Mouse (Mus musculus) hindbrain, embryonic 15.5 days (tissue): ENCODE measurements at regions not wholly inside any gene's neighbourhood (a gene's known extent, or its start where the extent isn't known, plus 50 kb on each side); places are given as distances from the start of the nearest gene placed in this dataset.

ENCODE experiments used
- ATAC-seq: fragments of 200-750 bp; cut with Nextera tagmentation; 2 replicates; pipeline ENCODE4 v1.8.0; 2017; ENCODE audit warnings: low read depth, moderate number of reproducible peaks, moderate TSS enrichment; ENCODE audit not compliant: low FRiP score
- H3K27ac ChIP-seq: fragments of 300-500 bp; sonication (generic); replicated peaks from 2 replicates; pipeline ENCODE4 v1.5.1; 2015; ENCODE audit warnings: mild to moderate bottlenecking, inconsistent platforms
- H3K27me3 ChIP-seq: fragments of 300-500 bp; sonication (generic); 2 replicates; pipeline ENCODE4 v1.6.1; 2015; ENCODE audit warnings: control low read depth, inconsistent platforms
- H3K36me3 ChIP-seq: fragments of 300-500 bp; sonication (generic); 2 replicates; pipeline ENCODE4 v1.6.1; 2015; ENCODE audit warnings: control low read depth, inconsistent platforms
- H3K4me1 ChIP-seq: fragments of 300-500 bp; sonication (generic); replicated peaks from 2 replicates; pipeline ENCODE4 v1.6.1; 2015; ENCODE audit warnings: control low read depth, inconsistent platforms
- H3K4me2 ChIP-seq: fragments of 300-500 bp; sonication (generic); 2 replicates; pipeline ENCODE4 v1.6.1; 2015; ENCODE audit warnings: moderate library complexity, mild to moderate bottlenecking, inconsistent platforms
- H3K4me3 ChIP-seq: fragments of 300-500 bp; sonication (generic); 2 replicates; pipeline ENCODE4 v1.5.1; 2015; ENCODE audit warnings: mild to moderate bottlenecking, inconsistent platforms
- H3K9ac ChIP-seq: fragments of 300-500 bp; sonication (generic); 2 replicates; pipeline ENCODE4 v1.6.1; 2015; ENCODE audit warnings: inconsistent platforms
- H3K9me3 ChIP-seq: fragments of 300-500 bp; sonication (generic); 2 replicates; pipeline ENCODE4 v1.6.1; 2016; ENCODE audit warnings: control low read depth, inconsistent platforms
- WGBS: fragments of 180-500 bp; shearing (Covaris S2); methylation state at CpG from one replicate; pipeline ENCODE4 v1.1.7; 2015; 5-methylcytosine and 5-hydroxymethylcytosine counted together

GRCm38 (mm10) chr7:137595567-137595966, 158.2 kb downstream of the Glrx3 start:
- no peak overlapping the region for H3K9ac ChIP-seq
- H3K9me3 ChIP-seq: no peaks in the 10 kb centered on the region
- no peak overlapping the region for H3K4me3 ChIP-seq
- H3K27me3 ChIP-seq: no peaks in the 10 kb centered on the region
- 69% methylated on average over 4 of the region's 4 CpGs for WGBS
- ATAC-seq: no peak
- H3K4me2 ChIP-seq: no peak overlapping the region
- no peaks in the 10 kb centered on the region for H3K4me1 ChIP-seq
- no peak overlapping the region for H3K27ac ChIP-seq
- no peaks in the 10 kb centered on the region for H3K36me3 ChIP-seq

GRCm38 (mm10) chr7:137596161-137596560, 158.7 kb downstream of the Glrx3 start:
- no peak overlapping the region for H3K4me2 ChIP-seq
- no peaks in the 10 kb centered on the region for H3K36me3 ChIP-seq
- no peak for ATAC-seq
- no peaks in the 10 kb centered on the region for H3K9me3 ChIP-seq
- no peaks in the 10 kb centered on the region for H3K4me1 ChIP-seq
- no peak overlapping the region for H3K4me3 ChIP-seq
- H3K27me3 ChIP-seq: no peaks in the 10 kb centered on the region
- 38% methylated on average over 7 of the region's 7 CpGs for WGBS
- H3K27ac ChIP-seq: no peak overlapping the region
- no peak overlapping the region for H3K9ac ChIP-seq

- Histone ChIP-seq H3K9me3 (no peaks in the 10 kb centered on the region), H3K4me3 (no peak overlapping the region), H3K36me3 (no peaks in the 10 kb centered on the region), H3K4me1 (peaks cover 7% of the 10 kb centered on the region; the same call in 1 of the 2 replicates), H3K27ac (no peak overlapping the region), H3K4me2 (no peak overlapping the region), H3K9ac (no peak overlapping the region), H3K27me3 (0 out of 2 replicates have a peak, but pooled peaks cover 4% of the 10 kb centered on the region)
- 11% methylated on average over 8 of the region's 8 CpGs for WGBS
- peak; percentile 61 for ATAC-seq
Measured at GRCm38 (mm10) chr7:137603039-137603438, 165.6 kb downstream of the Glrx3 start.

- H3K36me3 ChIP-seq: no peaks in the 10 kb centered on the region
- H3K9me3 ChIP-seq: no peaks in the 10 kb centered on the region
- no peak overlapping the region for H3K9ac ChIP-seq
- no peaks in the 10 kb centered on the region for H3K4me1 ChIP-seq
- no peak overlapping the region for H3K4me2 ChIP-seq
- 79% methylated on average over 6 of the region's 6 CpGs for WGBS
- no peak overlapping the region for H3K27ac ChIP-seq
- H3K4me3 ChIP-seq: no peak overlapping the region
- no peaks in the 10 kb centered on the region for H3K27me3 ChIP-seq
- ATAC-seq: no peak
Measured at GRCm38 (mm10) chr7:137609752-137610151, 172.3 kb downstream of the Glrx3 start.

- no peak overlapping the region for H3K9ac ChIP-seq
- H3K9me3 ChIP-seq: no peaks in the 10 kb centered on the region
- H3K27ac ChIP-seq: no peak overlapping the region
- WGBS: 71% methylated on average over 6 of the region's 6 CpGs
- no peak overlapping the region for H3K4me2 ChIP-seq
- ATAC-seq: no peak
- no peaks in the 10 kb centered on the region for H3K27me3 ChIP-seq
- no peaks in the 10 kb centered on the region for H3K4me1 ChIP-seq
- H3K36me3 ChIP-seq: no peaks in the 10 kb centered on the region
- no peak overlapping the region for H3K4me3 ChIP-seq
Measured at GRCm38 (mm10) chr7:137611363-137611762, 173.9 kb downstream of the Glrx3 start.

GRCm38 (mm10) chr7:137611891-137612522, 174.6 kb downstream of the Glrx3 start:
- Histone ChIP-seq H3K27me3 (no peaks in the 10 kb centered on the region), H3K9ac (no peak overlapping the region), H3K27ac (no peak overlapping the region), H3K36me3 (no peaks in the 10 kb centered on the region), H3K9me3 (no peaks in the 10 kb centered on the region), H3K4me3 (no peak overlapping the region), H3K4me1 (no peaks in the 10 kb centered on the region), H3K4me2 (no peak overlapping the region)
- 62% methylated on average over 7 of the region's 7 CpGs for WGBS
- ATAC-seq: peak; percentile 61; the same call in 1 of the 2 replicates

GRCm38 (mm10) chr7:137618406-137619133, 181.2 kb downstream of the Glrx3 start:
- H3K4me2 ChIP-seq: no peak overlapping the region
- H3K27ac ChIP-seq: no peak overlapping the region
- no peak overlapping the region for H3K9ac ChIP-seq
- no peaks in the 10 kb centered on the region for H3K9me3 ChIP-seq
- ATAC-seq: no peak
- H3K4me1 ChIP-seq: no peaks in the 10 kb centered on the region; the same call in 1 of the 2 replicates
- no peaks in the 10 kb centered on the region for H3K27me3 ChIP-seq
- H3K4me3 ChIP-seq: no peak overlapping the region
- 64% methylated on average over 5 of the region's 5 CpGs for WGBS
- H3K36me3 ChIP-seq: no peaks in the 10 kb centered on the region

- no peak for ATAC-seq
- no peaks in the 10 kb centered on the region; the same call in 1 of the 2 replicates for H3K4me1 ChIP-seq
- no peak overlapping the region for H3K27ac ChIP-seq
- H3K4me2 ChIP-seq: no peak overlapping the region
- H3K36me3 ChIP-seq: no peaks in the 10 kb centered on the region
- no peaks in the 10 kb centered on the region for H3K9me3 ChIP-seq
- H3K4me3 ChIP-seq: no peak overlapping the region
- H3K27me3 ChIP-seq: no peaks in the 10 kb centered on the region
- 81% methylated on average over 6 of the region's 6 CpGs for WGBS
- no peak overlapping the region for H3K9ac ChIP-seq
Measured at GRCm38 (mm10) chr7:137619286-137619789, 181.9 kb downstream of the Glrx3 start.

- Histone ChIP-seq H3K4me1 (no peaks in the 10 kb centered on the region), H3K9ac (no peak overlapping the region), H3K4me2 (no peak overlapping the region), H3K4me3 (no peak overlapping the region), H3K9me3 (no peaks in the 10 kb centered on the region), H3K27ac (no peak overlapping the region), H3K27me3 (no peaks in the 10 kb centered on the region), H3K36me3 (no peaks in the 10 kb centered on the region)
- 82% methylated on average over 3 of the region's 3 CpGs for WGBS
- ATAC-seq: no peak
Measured at GRCm38 (mm10) chr7:137628266-137628665, 190.9 kb downstream of the Glrx3 start.

- H3K27me3 ChIP-seq: no peaks in the 10 kb centered on the region
- no peaks in the 10 kb centered on the region for H3K4me1 ChIP-seq
- H3K9ac ChIP-seq: no peak overlapping the region
- no peak overlapping the region for H3K4me2 ChIP-seq
- no peaks in the 10 kb centered on the region for H3K36me3 ChIP-seq
- ATAC-seq: no peak
- H3K9me3 ChIP-seq: no peaks in the 10 kb centered on the region
- no peak overlapping the region for H3K27ac ChIP-seq
- 90% methylated on average over 5 of the region's 5 CpGs for WGBS
- H3K4me3 ChIP-seq: no peak overlapping the region
Measured at GRCm38 (mm10) chr7:137629540-137629939, 192.1 kb downstream of the Glrx3 start.

GRCm38 (mm10) chr7:137648621-137649020, 211.2 kb downstream of the Glrx3 start:
- no peaks in the 10 kb centered on the region for H3K36me3 ChIP-seq
- no peaks in the 10 kb centered on the region for H3K27me3 ChIP-seq
- H3K4me1 ChIP-seq: peaks cover 7% of the 10 kb centered on the region; the same call in 1 of the 2 replicates
- WGBS: 61% methylated on average over 6 of the region's 6 CpGs
- no peak overlapping the region for H3K27ac ChIP-seq
- no peak for ATAC-seq
- H3K4me2 ChIP-seq: no peak overlapping the region
- H3K9me3 ChIP-seq: no peaks in the 10 kb centered on the region
- no peak overlapping the region for H3K9ac ChIP-seq
- H3K4me3 ChIP-seq: no peak overlapping the region

GRCm38 (mm10) chr7:137649650-137650049, 212.2 kb downstream of the Glrx3 start:
- WGBS: 87% methylated on average over 6 of the region's 6 CpGs
- no peak overlapping the region for H3K4me3 ChIP-seq
- no peak overlapping the region for H3K9ac ChIP-seq
- no peak overlapping the region for H3K27ac ChIP-seq
- no peaks in the 10 kb centered on the region for H3K36me3 ChIP-seq
- no peak overlapping the region for H3K4me2 ChIP-seq
- peaks cover 7% of the 10 kb centered on the region; the same call in 1 of the 2 replicates for H3K4me1 ChIP-seq
- no peak for ATAC-seq
- H3K27me3 ChIP-seq: no peaks in the 10 kb centered on the region
- H3K9me3 ChIP-seq: no peaks in the 10 kb centered on the region
